Mouse (Mus musculus): ENCODE results near the gene Hist1h3c. TPM values are rescaled to one million over a fixed set of nuclear protein-coding genes. Genes with fewer than 3 reads are reported as not detected.

Hist1h3c gene
- total RNA-seq, 2 experiments from 2014 or later = 0.62 to 0.63 TPM

DNA sequence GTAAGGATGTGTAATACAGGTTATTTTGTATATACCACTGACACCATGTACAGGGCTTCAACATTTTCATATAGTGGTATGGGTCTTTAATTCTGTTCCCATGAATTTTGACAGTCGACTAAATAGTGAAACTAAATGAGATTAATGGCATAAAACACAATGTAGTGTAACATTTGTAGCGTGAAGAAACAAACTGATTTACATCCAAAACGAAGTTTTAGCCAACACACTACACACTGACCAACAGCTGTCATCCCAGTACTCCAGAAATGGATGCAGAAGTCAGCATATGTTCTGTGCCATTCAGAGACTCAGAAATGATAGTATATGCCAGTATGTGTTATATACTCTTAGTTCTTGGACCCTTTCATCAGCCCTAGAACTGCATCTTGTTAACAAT, 12.5 kb upstream of the Hist1h3c start:
- DNase-seq (ENCODE audit: low spot score in 2 of 2) = no peak

DNA sequence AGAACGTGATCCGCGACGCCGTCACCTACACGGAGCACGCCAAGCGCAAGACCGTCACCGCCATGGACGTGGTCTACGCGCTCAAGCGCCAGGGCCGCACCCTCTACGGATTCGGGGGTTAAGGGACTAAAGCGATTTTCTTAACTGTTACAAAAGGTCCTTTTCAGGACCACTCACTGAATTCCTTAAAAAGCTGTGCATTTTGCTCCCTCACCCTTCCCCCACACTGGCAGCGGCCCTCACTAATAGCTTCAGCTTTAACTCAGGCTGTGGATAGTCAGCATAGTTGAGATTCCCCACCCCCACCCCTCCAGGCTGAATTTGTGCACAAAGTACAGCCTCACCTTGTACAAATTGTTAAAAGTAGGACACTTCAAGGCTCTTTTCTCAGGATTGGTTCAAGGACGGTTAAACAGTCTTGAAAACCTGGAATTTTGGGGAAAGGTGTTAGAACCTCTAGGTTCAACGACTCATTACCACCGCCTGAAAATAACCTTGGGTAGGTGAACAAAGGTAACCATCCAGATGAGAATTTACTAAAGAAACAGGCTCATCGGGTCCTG, 11.9 kb upstream of the Hist1h3c start:
- DNase-seq (ENCODE audit: low spot score in 2 of 2) = no peak

GRCm38 (mm10) chr13:23756790-23757189, 11.4 kb upstream of the Hist1h3c start, which contains the start of gene Hist1h4b:
Gene Hist1h4b, plus strand, starts transcription at chr13:23757013.
- peak; percentile 84 to 95 for DNase-seq (ENCODE audit: low spot score in 2 of 2)

DNA sequence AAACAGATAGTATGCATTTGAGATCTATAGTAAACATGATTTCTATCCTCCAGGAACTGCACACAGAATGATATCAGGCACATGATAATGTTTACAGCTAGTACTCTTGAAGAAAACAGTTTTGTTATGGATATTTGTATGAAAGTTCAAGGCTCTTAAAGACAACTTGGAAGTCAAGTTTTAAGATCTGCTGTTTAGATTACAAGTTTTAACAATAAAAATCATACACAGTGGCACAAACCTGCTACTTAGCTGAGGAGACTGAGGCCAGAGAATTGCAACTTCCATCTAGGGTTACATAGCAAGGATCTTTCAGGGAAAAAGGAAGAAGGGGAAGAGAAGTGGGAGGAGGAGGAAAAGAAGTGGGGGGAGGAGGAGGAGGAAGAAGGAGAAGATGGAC, 9.6 kb upstream of the Hist1h3c start:
- DNase-seq (ENCODE audit: low spot score in 2 of 2) = no peak

DNA sequence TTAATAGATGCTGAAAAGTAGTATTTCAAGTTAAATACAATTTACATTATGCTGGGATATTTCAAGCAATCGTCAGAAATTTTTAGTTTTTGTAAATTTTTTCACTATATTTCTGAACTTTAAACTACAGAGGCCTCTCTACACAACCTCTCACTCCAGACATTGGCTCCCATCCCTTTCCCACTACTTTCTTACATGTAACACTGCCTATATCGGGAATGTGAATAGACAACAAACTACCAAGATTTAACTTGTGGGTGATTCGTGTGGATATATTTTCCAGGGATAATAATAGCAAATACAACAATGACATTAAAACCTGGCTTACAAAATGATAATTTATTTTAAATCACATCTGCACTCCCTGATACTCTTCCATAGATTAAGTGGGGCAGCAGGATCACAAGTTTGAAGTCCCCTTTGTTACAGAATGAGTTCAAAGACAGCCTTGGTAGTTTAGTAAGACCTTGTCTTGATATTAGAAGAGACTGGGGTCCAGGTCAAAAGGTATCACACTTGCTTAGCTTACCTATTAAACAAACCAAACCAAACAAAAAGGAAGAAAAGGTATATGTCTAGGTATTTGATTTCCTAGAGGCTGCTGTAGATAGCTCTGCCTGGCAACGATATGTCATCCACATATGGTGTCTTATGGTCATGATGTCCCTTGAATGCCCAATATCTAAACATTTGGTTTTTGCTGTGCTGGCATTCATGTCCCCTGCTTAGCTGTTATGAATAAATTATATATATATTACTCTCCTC, 8.1 kb upstream of the Hist1h3c start:
- no peak for DNase-seq (ENCODE audit: low spot score in 2 of 2)

GRCm38 (mm10) chr13:23752742-23753172, 7.4 kb upstream of the Hist1h3c start:
- no peak for DNase-seq (ENCODE audit: low spot score in 2 of 2)

DNA sequence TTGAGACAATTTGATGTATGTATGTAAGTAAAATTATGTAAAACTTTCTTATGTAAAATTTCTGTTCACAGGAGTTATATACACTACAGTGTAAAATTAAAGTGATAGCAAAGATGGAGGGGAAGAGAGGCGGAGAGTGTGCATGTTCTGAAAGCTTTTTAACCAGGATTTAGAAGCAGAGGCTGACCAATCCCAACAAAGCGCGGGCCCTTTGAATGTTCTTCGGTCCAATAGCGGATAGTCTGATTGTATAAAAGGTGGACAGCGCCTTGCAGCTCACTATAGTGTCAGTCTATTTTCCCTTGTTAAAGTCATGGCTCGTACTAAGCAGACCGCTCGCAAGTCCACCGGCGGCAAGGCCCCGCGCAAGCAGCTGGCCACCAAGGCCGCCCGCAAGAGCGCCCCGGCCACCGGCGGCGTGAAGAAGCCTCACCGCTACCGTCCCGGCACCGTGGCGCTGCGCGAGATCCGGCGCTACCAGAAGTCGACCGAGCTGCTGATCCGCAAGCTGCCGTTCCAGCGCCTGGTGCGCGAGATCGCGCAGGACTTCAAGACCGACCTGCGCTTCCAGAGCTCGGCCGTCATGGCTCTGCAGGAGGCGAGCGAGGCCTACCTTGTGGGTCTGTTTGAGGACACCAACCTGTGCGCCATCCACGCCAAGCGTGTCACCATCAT, 6.8 kb upstream of the Hist1h3c start, which contains the start of gene Hist1h3b:
TSS of gene Hist1h3b (plus strand) at position 201 of the 675 bp plus-strand sequence.
- peak; percentile 83 to 97 for DNase-seq (ENCODE audit: low spot score in 2 of 2)

DNA sequence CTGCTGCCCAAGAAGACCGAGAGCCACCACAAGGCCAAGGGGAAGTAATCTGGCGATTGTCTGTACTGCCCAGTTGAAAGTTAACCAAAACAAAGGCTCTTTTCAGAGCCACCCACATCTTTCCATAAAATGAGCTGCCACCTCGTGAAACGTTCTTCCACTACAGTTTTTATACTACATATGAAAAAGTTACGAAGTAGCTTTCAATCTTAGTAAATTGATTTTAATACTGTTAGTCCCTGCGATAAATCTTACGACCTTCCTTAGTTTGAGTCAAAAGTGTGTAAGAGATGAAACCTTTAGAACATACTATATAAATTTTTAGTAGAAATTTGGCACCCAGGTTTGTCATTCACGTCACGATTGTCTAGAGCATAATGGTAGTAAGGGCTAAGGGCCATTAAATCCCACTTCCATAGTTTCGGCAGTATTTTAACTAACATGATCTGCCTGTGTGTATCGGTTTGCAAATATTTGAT, 6.1 kb upstream of the Hist1h3c start:
- no peak for DNase-seq (ENCODE audit: low spot score in 2 of 2)

GRCm38 (mm10) chr13:23750839-23751477, 5.6 kb upstream of the Hist1h3c start, which contains the start of gene Hist1h2ab:
Gene Hist1h2ab, plus strand, starts transcription at chr13:23751126.
- DNase-seq (ENCODE audit: low spot score in 2 of 2) = peak in 1 of 2 experiments; percentile 60

DNA sequence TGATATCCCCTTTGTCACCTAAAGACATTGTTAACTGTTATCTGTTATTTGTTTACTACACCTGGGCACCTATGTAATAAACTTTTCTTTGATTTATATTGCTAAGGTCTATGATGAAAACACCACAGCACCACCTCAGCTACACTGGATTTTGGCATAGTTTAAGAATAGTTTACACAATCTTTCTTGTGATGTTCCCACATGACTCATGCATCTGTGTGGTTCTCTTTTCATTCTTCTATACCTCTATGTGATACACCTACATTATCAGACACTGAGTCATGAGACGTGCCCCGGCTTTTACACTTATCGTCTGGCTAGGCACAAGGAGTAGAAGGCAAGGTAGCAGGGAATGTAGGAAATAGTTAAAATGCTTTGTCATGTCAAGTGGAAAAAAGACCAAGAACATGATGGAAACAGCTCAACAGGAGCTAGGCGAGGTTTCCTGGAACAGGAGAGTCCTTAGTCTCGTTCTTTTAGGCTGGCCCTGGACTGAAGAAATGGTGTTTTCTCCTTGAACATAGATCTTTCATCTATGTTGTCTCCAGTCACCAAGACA, 4.2 kb upstream of the Hist1h3c start:
- no peak for DNase-seq (ENCODE audit: low spot score in 2 of 2)

GRCm38 (mm10) chr13:23747892-23748288, 2.5 kb upstream of the Hist1h3c start:
- no peak for DNase-seq (ENCODE audit: low spot score in 2 of 2)

DNA sequence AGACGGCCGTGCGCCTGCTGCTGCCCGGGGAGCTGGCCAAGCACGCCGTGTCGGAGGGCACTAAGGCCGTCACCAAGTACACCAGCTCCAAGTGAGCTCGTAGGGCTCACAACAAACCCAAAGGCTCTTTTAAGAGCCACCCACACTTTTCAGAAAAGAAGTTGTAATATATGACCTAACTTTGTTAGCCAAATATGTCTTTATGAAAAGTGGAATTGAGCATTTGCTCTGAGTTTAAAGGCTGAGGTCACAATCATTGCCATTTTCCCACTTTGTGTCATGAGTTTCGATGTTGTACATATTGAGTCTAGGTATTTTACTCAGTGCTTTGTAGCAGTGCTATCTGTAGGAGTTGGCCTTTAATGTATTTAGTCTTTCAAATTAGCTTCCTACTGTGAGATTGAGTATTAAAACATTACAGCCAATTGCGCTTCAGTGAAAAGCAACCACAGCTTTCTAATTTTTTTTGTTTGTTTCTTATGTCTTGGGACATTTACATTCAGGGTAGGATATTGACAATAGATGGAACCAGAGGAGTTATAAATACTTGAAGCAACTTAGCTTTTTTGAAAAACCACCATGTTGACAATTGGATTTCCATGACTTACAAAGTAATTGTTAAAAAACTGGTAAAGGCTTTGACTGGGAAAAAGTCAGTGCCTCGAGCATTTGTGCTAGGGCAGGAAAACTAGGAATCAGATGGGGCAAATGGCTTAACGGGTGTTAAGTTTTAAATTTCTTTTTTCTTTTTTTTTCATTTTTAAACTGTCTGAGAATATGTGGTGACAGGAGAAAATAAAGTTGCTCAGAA, 1.9 kb upstream of the Hist1h3c start:
- no peak for DNase-seq (ENCODE audit: low spot score in 2 of 2)

DNA sequence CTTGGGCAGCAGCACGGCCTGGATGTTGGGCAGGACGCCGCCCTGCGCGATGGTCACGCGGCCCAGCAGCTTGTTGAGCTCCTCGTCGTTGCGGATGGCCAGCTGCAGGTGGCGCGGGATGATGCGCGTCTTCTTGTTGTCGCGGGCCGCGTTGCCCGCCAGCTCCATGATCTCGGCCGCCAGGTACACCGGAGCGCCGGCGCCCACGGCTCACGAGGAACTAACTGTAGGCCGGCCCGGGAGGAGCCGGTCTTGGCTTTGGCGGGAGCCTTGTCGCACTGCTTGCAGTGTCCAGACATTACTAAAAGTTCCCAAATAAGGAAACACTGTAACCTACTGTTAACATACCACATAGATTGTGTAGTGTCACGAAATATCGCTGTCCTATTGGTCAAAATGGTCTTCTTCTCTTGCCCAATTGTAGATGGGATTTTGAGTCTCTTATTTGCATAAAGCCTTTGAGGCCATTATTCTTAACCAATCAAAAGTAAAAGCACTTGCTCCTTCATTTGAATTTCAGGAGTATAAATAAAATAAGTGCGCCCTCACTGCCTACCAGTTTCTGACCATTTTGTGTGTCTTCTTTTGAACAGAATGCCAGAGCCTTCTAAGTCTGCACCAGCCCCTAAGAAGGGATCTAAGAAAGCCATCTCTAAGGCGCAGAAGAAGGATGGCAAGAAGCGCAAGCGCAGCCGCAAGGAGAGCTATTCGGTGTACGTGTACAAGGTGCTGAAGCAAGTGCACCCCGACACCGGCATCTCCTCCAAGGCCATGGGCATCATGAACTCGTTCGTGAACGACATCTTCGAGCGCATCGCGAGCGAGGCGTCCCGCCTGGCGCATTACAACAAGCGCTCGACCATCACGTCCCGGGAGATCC, 1.0 kb upstream of the Hist1h3c start, which contains the start of gene Hist1h2bb:
TSS of gene Hist1h2bb (plus strand) at position 534 of the 880 bp plus-strand sequence.
- peak; percentile 73 to 91 for DNase-seq (ENCODE audit: low spot score in 2 of 2)

- no peak for DNase-seq (ENCODE audit: low spot score in 2 of 2)
Observed at GRCm38 (mm10) chr13:23744421-23745380, 701 bp downstream of the Hist1h3c start.

DNA sequence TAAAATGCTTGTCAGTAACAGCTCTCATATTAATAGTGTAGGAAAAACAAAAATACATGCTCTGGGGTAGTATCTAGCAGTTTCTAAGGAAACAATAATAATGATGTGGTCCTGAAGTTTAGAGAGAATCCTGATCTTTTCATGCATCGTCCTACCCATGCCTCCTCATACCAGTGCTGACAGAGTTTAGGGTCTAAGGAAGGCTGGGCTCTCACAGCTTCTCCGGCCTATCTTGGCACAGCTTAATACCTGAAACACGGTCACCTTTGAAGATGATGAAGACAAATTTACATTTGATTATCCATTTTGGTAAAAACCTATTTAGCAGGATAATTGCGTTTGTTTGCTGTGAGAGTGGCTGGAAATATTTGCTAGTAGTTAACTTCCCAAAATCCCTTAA, 1.4 kb downstream of the Hist1h3c start:
- no peak for DNase-seq (ENCODE audit: low spot score in 2 of 2)

- DNase-seq (ENCODE audit: low spot score in 2 of 2) = no peak
Observed at GRCm38 (mm10) chr13:23743215-23743614, 2.2 kb downstream of the Hist1h3c start.

DNA sequence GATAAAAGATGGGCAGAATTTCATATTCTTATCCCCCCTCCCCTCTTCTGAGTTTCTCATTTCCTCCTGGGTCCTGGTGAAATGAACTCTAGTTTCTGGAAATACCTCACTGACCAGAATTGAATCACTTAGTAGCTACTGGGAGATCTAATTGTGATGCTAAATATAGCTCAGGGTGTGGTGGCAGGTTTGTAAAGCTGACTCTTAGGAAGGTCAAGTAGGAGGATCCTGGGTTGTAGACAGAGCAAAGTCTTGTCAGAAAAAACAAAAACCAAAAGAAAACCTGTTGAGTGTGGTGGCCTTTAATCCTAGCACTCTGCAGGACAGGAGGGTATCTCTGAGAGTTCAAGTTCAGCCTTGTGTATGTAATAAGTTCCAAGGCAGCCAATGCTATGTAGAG, 3.4 kb downstream of the Hist1h3c start:
- DNase-seq (ENCODE audit: low spot score in 2 of 2) = no peak

GRCm38 (mm10) chr13:23740910-23741309, 4.5 kb downstream of the Hist1h3c start:
- DNase-seq (ENCODE audit: low spot score in 2 of 2) = no peak

All from layer of hippocampus, adult 18-20 months (tissue).